Mouse (Mus musculus): ENCODE measurements at regions not wholly inside any gene's neighbourhood (a gene's known extent, or its start where the extent isn't known, plus 50 kb on each side); places are given as distances from the start of the nearest gene placed in this dataset.
A peak's percentile ranks its signal among the peaks of the same experiment; 100 is the strongest.
"Not testable (repeated sequence)": the region's sequence is repeated elsewhere in the genome, so short reads cannot be mapped to it uniquely, and the experiment has no call there.

GRCm38 (mm10) chr5:109842186-109842978 lies 80.8 kb upstream of the Gm15446 start:
- not testable (repeated sequence) for DNase-seq (ENCODE audit: low read depth)

GRCm38 (mm10) chr5:109844236-109844635 lies 79.0 kb upstream of the Gm15446 start:
- not testable (repeated sequence) for DNase-seq (ENCODE audit: low read depth)

- no peak for DNase-seq (ENCODE audit: low read depth)
These were observed 78.4 kb upstream of the Gm15446 start for GRCm38 (mm10) chr5:109844753-109845186.

GRCm38 (mm10) chr5:109851225-109851624 lies 72.0 kb upstream of the Gm15446 start:
- DNase-seq (ENCODE audit: low read depth), result not testable (repeated sequence)

GRCm38 (mm10) chr5:109860402-109860801 lies 62.8 kb upstream of the Gm15446 start:
- DNase-seq (ENCODE audit: low read depth), result no peak

GRCm38 (mm10) chr5:109864517-109864916 lies 58.7 kb upstream of the Gm15446 start:
- not testable (repeated sequence) for DNase-seq (ENCODE audit: low read depth)

- DNase-seq (ENCODE audit: low read depth), result no peak
These were observed 57.6 kb upstream of the Gm15446 start for GRCm38 (mm10) chr5:109865628-109866027.

- peak; percentile 94 for DNase-seq (ENCODE audit: low read depth)
These were observed 56.7 kb upstream of the Gm15446 start for GRCm38 (mm10) chr5:109866337-109867126.

- peak; percentile 19 for DNase-seq (ENCODE audit: low read depth)
These were observed 56.0 kb upstream of the Gm15446 start for GRCm38 (mm10) chr5:109867221-109867620.
